Mouse (Mus musculus) small intestine, adult 2 months (tissue): ENCODE results near the gene Tesmin.

Experiments used
- CTCF ChIP-seq: fragments of 200-500 bp; IDR thresholded peaks from 2 replicates; pipeline ENCODE4 v1.5.1; 2012; ENCODE audit warnings: low read depth, mild to moderate bottlenecking, control low read depth, inconsistent platforms, low read length, moderate library complexity, mixed read lengths; ENCODE audit not compliant: insufficient replicate concordance, insufficient read length; ENCODE audit errors: extremely low read depth
- POLR2A ChIP-seq: fragments of 200-500 bp; IDR thresholded peaks from 2 replicates; pipeline ENCODE4 v1.6.1; 2012; ENCODE audit warnings: low read depth, mild to moderate bottlenecking, control low read depth, inconsistent platforms, low read length, moderate library complexity

GRCm38 (mm10) chr19:3341021-3341420 is 47.6 kb upstream of the Tesmin start:
- TF ChIP-seq POLR2A (no peak), CTCF (no peak)
